In genomic region chr16:35978450-35978849, GRCm38 (mm10) we compare ENCODE assay signal across 8 mouse cellular contexts. TPM values are rescaled to one million over a fixed set of nuclear protein-coding genes. Genes with fewer than 3 reads are reported as not detected.
DNase-seq lines count a peak whose midpoint lies in the region; ATAC-seq and TF ChIP-seq lines count a peak whose summit lies in the region.
"Not testable (repeated sequence)": the region's sequence is repeated elsewhere in the genome, so short reads cannot be mapped to it uniquely, and the experiment has no call there.

Kpna1 (plus strand) TSS chr16:35978750.

- H3K9me3 ChIP-seq in limb, embryonic 15.5 days; midbrain, embryonic 12.5 days: not testable (repeated sequence)

- DNase-seq in adrenal gland, adult 8-10 months; gastrocnemius, postnatal 4 days (ENCODE audit: low spot score in 2 of 2); layer of hippocampus, adult 2 months (ENCODE audit: low spot score in 2 of 2): not testable (repeated sequence)

- not testable (repeated sequence) for TF ChIP-seq POLR2A in embryonic fibroblast, embryonic 13.5 days (IDR thresholded peaks at IDR 0.05; ENCODE audit: low read depth, low read length); testis, adult 2 months (IDR thresholded peaks at IDR 0.05; ENCODE audit: control insufficient read depth, low read depth, low read length)

- not testable (repeated sequence) for H3K4me2 ChIP-seq in limb, embryonic 15.5 days; midbrain, embryonic 12.5 days (replicated peaks)

- H3K27me3 ChIP-seq in limb, embryonic 15.5 days; midbrain, embryonic 12.5 days; testis, adult 2 months (ENCODE audit: control insufficient read depth, insufficient read depth, low read length): not testable (repeated sequence)

- not testable (repeated sequence) for H3K9ac ChIP-seq in limb, embryonic 15.5 days; midbrain, embryonic 12.5 days (replicated peaks)

- ATAC-seq in hematopoietic stem cell, adult 5-6 weeks (replicated peaks in 1 of 2; ENCODE audit: insufficient read depth in 1 of 2, low FRiP score in 2 of 2, low TSS enrichment in 1 of 2, low read depth in 1 of 2, poor library complexity in 2 of 2, severe bottlenecking in 2 of 2); limb, embryonic 15.5 days (ENCODE audit: insufficient number of reproducible peaks, low FRiP score, low TSS enrichment, low read depth); midbrain, embryonic 12.5 days (ENCODE audit: low FRiP score, low read depth): not testable (repeated sequence)

- 88% methylated on average over 1 of the region's 1 CpGs for WGBS in limb, embryonic 15.5 days
- WGBS in midbrain, embryonic 12.5 days = 90% methylated on average over 1 of the region's 1 CpGs

- not testable (repeated sequence) for H3K4me3 ChIP-seq in embryonic fibroblast, embryonic 13.5 days (ENCODE audit: insufficient read depth, low read length); layer of hippocampus, adult 2 months; limb, embryonic 15.5 days; midbrain, embryonic 12.5 days; testis, adult 2 months (ENCODE audit: control insufficient read depth, low read depth, low read length)

- not testable (repeated sequence) for H3K36me3 ChIP-seq in limb, embryonic 15.5 days; midbrain, embryonic 12.5 days; testis, adult 2 months (ENCODE audit: control insufficient read depth, insufficient read depth, low read length)

- not testable (repeated sequence) for H3K4me1 ChIP-seq in embryonic fibroblast, embryonic 13.5 days (ENCODE audit: control insufficient read depth, insufficient read depth, low read length); limb, embryonic 15.5 days; midbrain, embryonic 12.5 days; testis, adult 2 months (ENCODE audit: control insufficient read depth, insufficient read depth, low read length)

- not testable (repeated sequence) for TF ChIP-seq CTCF in embryonic fibroblast, embryonic 13.5 days (IDR thresholded peaks at IDR 0.05; ENCODE audit: borderline replicate concordance, insufficient read depth, low read length); layer of hippocampus, adult 2 months (conservative IDR thresholded peaks at IDR 0.05); testis, adult 2 months (IDR thresholded peaks at IDR 0.05; ENCODE audit: control insufficient read depth, insufficient read depth, insufficient replicate concordance, low read depth, low read length)

- not testable (repeated sequence) for H3K27ac ChIP-seq in embryonic fibroblast, embryonic 13.5 days (ENCODE audit: insufficient read depth, low read length); layer of hippocampus, adult 2 months; limb, embryonic 15.5 days; midbrain, embryonic 12.5 days (replicated peaks); testis, adult 2 months (ENCODE audit: control insufficient read depth, insufficient read depth, low read depth, low read length)

RNA-seq across cellular contexts. Expression of gene Kpna1, which starts in this region (rescaled TPM):
- 10 to 100 TPM; 63.4 to 91.0 (median 68.9) TPM for total RNA-seq in adrenal gland, adult 8-10 months (2022)
- polyA plus RNA-seq in embryonic fibroblast, embryonic 13.5 days (2011; ENCODE audit: insufficient read length, low read depth, missing spikeins) = 83.9 and 86.7 TPM in 2 replicates
- total RNA-seq in gastrocnemius, postnatal 4 days (2021) = 10 to 100 TPM; 62.5 to 71.0 TPM
- total RNA-seq in hematopoietic stem cell, adult 5-6 weeks (2017) = 43.1 and 60.8 TPM in 2 replicates
- total RNA-seq in layer of hippocampus, adult 2 months (2021) = 100 to 1,000 TPM; 139 to 141 TPM
- polyA plus RNA-seq in limb, embryonic 15.5 days (2015; fragmentation: Nextera tagmentation; extraction: Ambion mirVana) = 34.8 and 34.9 TPM in 2 replicates
- 82.8 and 91.4 TPM in 2 replicates for polyA plus RNA-seq in midbrain, embryonic 12.5 days (2016; fragmentation: Nextera tagmentation; extraction: Ambion mirVana)
- polyA plus RNA-seq in testis, adult 2 months (2012; rRNA removed) = 10.6 and 13.7 TPM in 2 replicates
